Mouse (Mus musculus): ENCODE data around the gene Hist1h2ak. TPM values are rescaled to one million over a fixed set of nuclear protein-coding genes. Genes with fewer than 3 reads are reported as not detected.
"Not testable (repeated sequence)": the region's sequence is repeated elsewhere in the genome, so short reads cannot be mapped to it uniquely, and the experiment has no call there.

Gene Hist1h2ak
- 2.4 and 3.9 TPM in 2 replicates for polyA plus RNA-seq (2012; rRNA removed)

- peak within 1 kb of the TSS; percentile 60 for H3K4me3 ChIP-seq (ENCODE audit: control insufficient read depth, low read depth, low read length)
- H3K4me1 ChIP-seq (ENCODE audit: control insufficient read depth, insufficient read depth, low read length); H3K27me3 ChIP-seq (ENCODE audit: control insufficient read depth, insufficient read depth, low read length); H3K36me3 ChIP-seq (ENCODE audit: control insufficient read depth, insufficient read depth, low read length): not testable (repeated sequence)
- peak within 1 kb of the TSS; percentile 48 for H3K27ac ChIP-seq (ENCODE audit: control insufficient read depth, insufficient read depth, low read depth, low read length)
These were observed at the start of gene Hist1h2ak, which contains the start of gene Hist1h2bn for GRCm38 (mm10) chr13:21753524-21754285. Gene Hist1h2ak, minus strand, starts transcription at chr13:21753827. Gene Hist1h2bn, plus strand, starts transcription at chr13:21754123.

GRCm38 (mm10) chr13:21803058-21803457, 49.4 kb upstream of the Hist1h2ak start:
- H3K36me3 ChIP-seq (ENCODE audit: control insufficient read depth, insufficient read depth, low read length) = not testable (repeated sequence)

GRCm38 (mm10) chr13:21797163-21797562, 43.5 kb upstream of the Hist1h2ak start:
- not testable (repeated sequence) for H3K4me1 ChIP-seq (ENCODE audit: control insufficient read depth, insufficient read depth, low read length); H3K36me3 ChIP-seq (ENCODE audit: control insufficient read depth, insufficient read depth, low read length); H3K4me3 ChIP-seq (ENCODE audit: control insufficient read depth, low read depth, low read length); H3K27ac ChIP-seq (ENCODE audit: control insufficient read depth, insufficient read depth, low read depth, low read length); H3K27me3 ChIP-seq (ENCODE audit: control insufficient read depth, insufficient read depth, low read length)

More at GRCm38 (mm10) chr13:21803058-21803457, 49.4 kb upstream of the Hist1h2ak start:
- H3K27me3 ChIP-seq (ENCODE audit: control insufficient read depth, insufficient read depth, low read length); H3K4me1 ChIP-seq (ENCODE audit: control insufficient read depth, insufficient read depth, low read length); H3K27ac ChIP-seq (ENCODE audit: control insufficient read depth, insufficient read depth, low read depth, low read length); H3K4me3 ChIP-seq (ENCODE audit: control insufficient read depth, low read depth, low read length): not testable (repeated sequence)

- no peaks in the 10 kb centered on the region for H3K36me3 ChIP-seq (ENCODE audit: control insufficient read depth, insufficient read depth, low read length)
- H3K27me3 ChIP-seq (ENCODE audit: control insufficient read depth, insufficient read depth, low read length) = no peaks in the 10 kb centered on the region
- TF ChIP-seq CTCF (IDR thresholded peaks at IDR 0.05; ENCODE audit: control insufficient read depth, insufficient read depth, insufficient replicate concordance, low read depth, low read length) = no peak
- H3K27ac ChIP-seq (ENCODE audit: control insufficient read depth, insufficient read depth, low read depth, low read length) = no peak overlapping the region
- H3K4me3 ChIP-seq (ENCODE audit: control insufficient read depth, low read depth, low read length) = no peak overlapping the region
- peaks cover 2% of the 10 kb centered on the region; the same call in 1 of the 2 replicates for H3K4me1 ChIP-seq (ENCODE audit: control insufficient read depth, insufficient read depth, low read length)
These were observed 42.0 kb upstream of the Hist1h2ak start for GRCm38 (mm10) chr13:21795584-21795983.

- Histone ChIP-seq H3K4me3 (ENCODE audit: control insufficient read depth, low read depth, low read length) (peak overlapping the region; percentile 71), H3K27ac (ENCODE audit: control insufficient read depth, insufficient read depth, low read depth, low read length) (no peak overlapping the region), H3K36me3 (ENCODE audit: control insufficient read depth, insufficient read depth, low read length) (no peaks in the 10 kb centered on the region), H3K4me1 (ENCODE audit: control insufficient read depth, insufficient read depth, low read length) (peaks cover 2% of the 10 kb centered on the region; the same call in 1 of the 2 replicates), H3K27me3 (ENCODE audit: control insufficient read depth, insufficient read depth, low read length) (no peaks in the 10 kb centered on the region)
- TF ChIP-seq POLR2A (IDR thresholded peaks at IDR 0.05; ENCODE audit: control insufficient read depth, low read depth, low read length) = no peak
- no peak for TF ChIP-seq CTCF (IDR thresholded peaks at IDR 0.05; ENCODE audit: control insufficient read depth, insufficient read depth, insufficient replicate concordance, low read depth, low read length)
These were observed 37.1 kb upstream of the Hist1h2ak start for GRCm38 (mm10) chr13:21790601-21791283.

- H3K27ac ChIP-seq (ENCODE audit: control insufficient read depth, insufficient read depth, low read depth, low read length) = no peak overlapping the region
- no peaks in the 10 kb centered on the region for H3K27me3 ChIP-seq (ENCODE audit: control insufficient read depth, insufficient read depth, low read length)
- H3K4me1 ChIP-seq (ENCODE audit: control insufficient read depth, insufficient read depth, low read length) = peaks cover 2% of the 10 kb centered on the region; the same call in 1 of the 2 replicates
- no peaks in the 10 kb centered on the region for H3K36me3 ChIP-seq (ENCODE audit: control insufficient read depth, insufficient read depth, low read length)
- peak overlapping the region; percentile 63 for H3K4me3 ChIP-seq (ENCODE audit: control insufficient read depth, low read depth, low read length)
- TF ChIP-seq POLR2A (IDR thresholded peaks at IDR 0.05; ENCODE audit: control insufficient read depth, low read depth, low read length) (no peak), CTCF (IDR thresholded peaks at IDR 0.05; ENCODE audit: control insufficient read depth, insufficient read depth, insufficient replicate concordance, low read depth, low read length) (no peak)
These were observed 36.3 kb upstream of the Hist1h2ak start for GRCm38 (mm10) chr13:21789925-21790324.

- H3K4me1 ChIP-seq (ENCODE audit: control insufficient read depth, insufficient read depth, low read length) = peaks cover 4% of the 10 kb centered on the region
- no peaks in the 10 kb centered on the region for H3K27me3 ChIP-seq (ENCODE audit: control insufficient read depth, insufficient read depth, low read length)
- peak overlapping the region; percentile 58 for H3K27ac ChIP-seq (ENCODE audit: control insufficient read depth, insufficient read depth, low read depth, low read length)
- peak overlapping the region; percentile 67 for H3K4me3 ChIP-seq (ENCODE audit: control insufficient read depth, low read depth, low read length)
- TF ChIP-seq CTCF (IDR thresholded peaks at IDR 0.05; ENCODE audit: control insufficient read depth, insufficient read depth, insufficient replicate concordance, low read depth, low read length) = no peak
- TF ChIP-seq POLR2A (IDR thresholded peaks at IDR 0.05; ENCODE audit: control insufficient read depth, low read depth, low read length) = no peak
- H3K36me3 ChIP-seq (ENCODE audit: control insufficient read depth, insufficient read depth, low read length) = no peaks in the 10 kb centered on the region
These were observed 34.4 kb upstream of the Hist1h2ak start for GRCm38 (mm10) chr13:21787760-21788593.

All from testis, adult 2 months (tissue).